In the genomic region with DNA sequence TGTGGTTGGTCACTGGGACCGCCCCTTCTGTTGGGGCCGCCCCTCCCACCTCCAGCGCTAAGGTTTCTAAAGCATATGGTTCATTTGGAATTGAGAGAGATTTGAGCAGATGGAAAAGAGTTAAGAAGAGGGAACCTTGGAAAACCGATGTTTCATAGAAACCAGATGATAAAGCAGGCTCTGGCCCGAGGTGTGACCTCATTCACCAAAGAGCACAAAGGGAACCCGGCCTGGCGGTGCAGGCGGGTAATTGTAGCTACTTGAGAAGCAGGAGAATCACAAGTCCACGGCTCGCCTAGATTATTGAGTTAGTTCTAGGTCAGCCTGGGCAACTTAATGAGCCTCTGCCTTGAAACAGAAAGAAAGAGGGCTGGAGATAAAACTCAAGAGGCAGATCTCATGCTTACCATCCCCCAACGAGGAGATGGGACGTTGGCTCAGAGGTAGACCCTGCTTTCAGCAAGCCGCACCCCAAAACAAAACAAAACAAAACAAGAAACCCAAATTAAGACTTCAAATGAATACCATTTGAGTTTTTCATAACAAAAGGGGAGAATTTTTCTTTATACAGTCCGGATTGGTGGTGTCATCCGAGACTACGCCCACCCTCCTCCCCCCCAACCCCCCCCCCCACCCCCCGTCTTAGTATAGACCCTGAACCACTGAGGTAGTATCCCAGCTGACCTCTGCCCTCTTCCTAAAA, we compare ENCODE assay signal across 8 mouse cellular contexts. TPM values are rescaled to one million over a fixed set of nuclear protein-coding genes. Genes with fewer than 3 reads are reported as not detected.
DNase-seq lines count a peak whose midpoint lies in the region; ATAC-seq and TF ChIP-seq lines count a peak whose summit lies in the region.
"Had no signal": no experiment of that assay in that cellular context is flagged by ENCODE, and none has a peak within 500 bp of the region (broad histone marks: within the 10 kb centered on the region; RNA-seq: fewer than 3 reads in every experiment).

A gene (plus strand): TSS at position 653 of the 703 bp plus-strand sequence.

- H3K9me3 ChIP-seq in lung, postnatal 0 days (ENCODE audit: low read length) = no peaks in the 10 kb centered on the region
- peaks cover 10% of the 10 kb centered on the region for H3K9me3 ChIP-seq in forebrain, embryonic 10.5 days
- H3K9me3 ChIP-seq in limb, embryonic 11.5 days (ENCODE audit: control insufficient read depth, low read length) = no peaks in the 10 kb centered on the region
- no peaks in the 10 kb centered on the region for H3K9me3 ChIP-seq in stomach, postnatal 0 days (ENCODE audit: control insufficient read depth, low read length)

- TF ChIP-seq CTCF in lung, postnatal 0 days (IDR thresholded peaks at IDR 0.05) = no peak
- TF ChIP-seq CTCF in stomach, postnatal 0 days (IDR thresholded peaks at IDR 0.05; ENCODE audit: low read depth) = no peak

- 20% methylated on average over 17 of the region's 17 CpGs for WGBS in lung, postnatal 0 days
- WGBS in forebrain, embryonic 10.5 days = 15% methylated on average over 17 of the region's 17 CpGs
- 12% methylated on average over 17 of the region's 17 CpGs for WGBS in limb, embryonic 11.5 days
- WGBS in stomach, postnatal 0 days = 19% methylated on average over 17 of the region's 17 CpGs

- H3K27me3 ChIP-seq in lung, postnatal 0 days (replicated peaks; ENCODE audit: insufficient read depth, low read length) = no peaks in the 10 kb centered on the region; the same call in 1 of the 2 replicates
- peaks cover 50% of the 10 kb centered on the region for H3K27me3 ChIP-seq in forebrain, embryonic 10.5 days (ENCODE audit: poor library complexity, severe bottlenecking)
- peaks cover 17% of the 10 kb centered on the region for H3K27me3 ChIP-seq in limb, embryonic 11.5 days (ENCODE audit: control insufficient read depth, insufficient read depth, low read length)
- H3K27me3 ChIP-seq in stomach, postnatal 0 days (ENCODE audit: control insufficient read depth, insufficient read depth, low read length) = no peaks in the 10 kb centered on the region

- H3K9ac ChIP-seq in lung, postnatal 0 days (replicated peaks; ENCODE audit: low read depth) = no peak within 1 kb of the TSS
- no peak within 1 kb of the TSS; the same call in 1 of the 2 replicates for H3K9ac ChIP-seq in limb, embryonic 11.5 days (ENCODE audit: low read length)
- peak within 1 kb of the TSS; percentile 47 for H3K9ac ChIP-seq in stomach, postnatal 0 days (ENCODE audit: low read length)

- no peak for ATAC-seq in lung, postnatal 0 days
- no peak for ATAC-seq in limb, embryonic 11.5 days (ENCODE audit: insufficient number of reproducible peaks, low FRiP score, low TSS enrichment, low read depth)
- ATAC-seq in stomach, postnatal 0 days (ENCODE audit: low FRiP score, low TSS enrichment) = no peak
- ATAC-seq in activated CD4-positive, CD25-positive, alpha-beta regulatory T cell, adult 4 months = no peak

- TF ChIP-seq EP300 in lung, postnatal 0 days (IDR thresholded peaks at IDR 0.05) = no peak
- TF ChIP-seq EP300 in stomach, postnatal 0 days (optimal IDR thresholded peaks at IDR 0.05) = no peak

- DNase-seq in lung, postnatal 0 days (ENCODE audit: low spot score) = no peak
- no peak for DNase-seq in lung, postnatal 25 days (ENCODE audit: low spot score)
- DNase-seq in forebrain, embryonic 10.5 days (ENCODE audit: extremely low spot score, low spot score) = peak; percentile 43
- peak; percentile 40 for DNase-seq in limb, embryonic 11.5 days (ENCODE audit: low spot score)
- no peak for DNase-seq in stomach, postnatal 0 days (ENCODE audit: low spot score)
- no peak for DNase-seq in testis, postnatal 10 days (ENCODE audit: low spot score)
- DNase-seq: right cerebral cortex, postnatal 14 days had no signal

- 0 out of 2 replicates have a peak within 1 kb of the TSS, but pooled peaks have one; percentile 14 for H3K4me2 ChIP-seq in lung, postnatal 0 days (replicated peaks; ENCODE audit: low read depth, low read length)
- H3K4me2 ChIP-seq in limb, embryonic 11.5 days (ENCODE audit: low read depth, severe bottlenecking) = peak within 1 kb of the TSS; percentile 48
- H3K4me2 ChIP-seq in stomach, postnatal 0 days (replicated peaks; ENCODE audit: low read depth) = 0 out of 2 replicates have a peak within 1 kb of the TSS, but pooled peaks have one; percentile 8

- no peak within 1 kb of the TSS for H3K4me3 ChIP-seq in lung, postnatal 0 days (ENCODE audit: low read depth, low read length)
- H3K4me3 ChIP-seq in forebrain, embryonic 10.5 days = peak within 1 kb of the TSS; percentile 41
- peak within 1 kb of the TSS; percentile 23; the same call in 1 of the 2 replicates for H3K4me3 ChIP-seq in limb, embryonic 11.5 days (ENCODE audit: low read depth, low read length)
- no peak within 1 kb of the TSS for H3K4me3 ChIP-seq in stomach, postnatal 0 days (ENCODE audit: low read depth, low read length)

- no peaks in the 10 kb centered on the region for H3K4me1 ChIP-seq in lung, postnatal 0 days (ENCODE audit: insufficient read depth, low read depth, low read length)
- peaks cover 32% of the 10 kb centered on the region for H3K4me1 ChIP-seq in forebrain, embryonic 10.5 days
- H3K4me1 ChIP-seq in limb, embryonic 11.5 days (ENCODE audit: control insufficient read depth, insufficient read depth, low read length) = peaks cover 5% of the 10 kb centered on the region
- H3K4me1 ChIP-seq in stomach, postnatal 0 days (replicated peaks; ENCODE audit: control insufficient read depth, insufficient read depth) = no peaks in the 10 kb centered on the region

- no peak within 1 kb of the TSS for H3K27ac ChIP-seq in lung, postnatal 0 days (ENCODE audit: low read length)
- H3K27ac ChIP-seq in forebrain, embryonic 10.5 days = peak within 1 kb of the TSS; percentile 68
- H3K27ac ChIP-seq in limb, embryonic 11.5 days (replicated peaks; ENCODE audit: low read depth, low read length) = no peak within 1 kb of the TSS
- H3K27ac ChIP-seq in stomach, postnatal 0 days (replicated peaks) = no peak within 1 kb of the TSS

- H3K36me3 ChIP-seq in lung, postnatal 0 days (ENCODE audit: insufficient read depth, low read length) = no peaks in the 10 kb centered on the region
- no peaks in the 10 kb centered on the region for H3K36me3 ChIP-seq in forebrain, embryonic 10.5 days (replicated peaks)
- no peaks in the 10 kb centered on the region for H3K36me3 ChIP-seq in limb, embryonic 11.5 days (ENCODE audit: control insufficient read depth, insufficient read depth, low read length)
- no peaks in the 10 kb centered on the region for H3K36me3 ChIP-seq in stomach, postnatal 0 days (ENCODE audit: control insufficient read depth, insufficient read depth, low read length)

RNA-seq across cellular contexts. Expression of the gene that starts here (rescaled TPM):
- not detected in 2 replicates for polyA plus RNA-seq in lung, postnatal 0 days (2015; fragmentation: Nextera tagmentation; extraction: Ambion mirVana)
- polyA plus RNA-seq in forebrain, embryonic 10.5 days (2016; fragmentation: Nextera tagmentation; extraction: Ambion mirVana) = 0.19 and 0.37 TPM in 2 replicates
- polyA plus RNA-seq in limb, embryonic 11.5 days (2014; fragmentation: Nextera tagmentation; extraction: Ambion mirVana) = 0.31 and 0.88 TPM in 2 replicates
- polyA plus RNA-seq in stomach, postnatal 0 days (2015; fragmentation: Nextera tagmentation; extraction: Ambion mirVana) = 0.86 and 1.4 TPM in 2 replicates
- polyA plus RNA-seq in activated CD4-positive, CD25-positive, alpha-beta regulatory T cell, adult 4 months (2017; shearing (Covaris generic)) = not detected

Comparison
In these comparisons a context has a peak if more than half of its experiments do, and no peak if none do; other contexts are left out.
1. Peak in DNase-seq, H3K4me3 ChIP-seq and H3K27ac ChIP-seq in forebrain, embryonic 10.5 days; RNA of the gene not detected or under 1 TPM.
2. Peak in DNase-seq, H3K4me3 ChIP-seq and H3K4me2 ChIP-seq in limb, embryonic 11.5 days; RNA of the gene not detected or under 1 TPM.